Mouse (Mus musculus): ENCODE measurements around the gene Alg14. TPM values are rescaled to one million over a fixed set of nuclear protein-coding genes. Genes with fewer than 3 reads are reported as not detected.
A peak's percentile ranks its signal among the peaks of the same experiment; 100 is the strongest.

The Alg14 gene
- polyA plus RNA-seq, 1 experiment from 2014 or later = 37.0 TPM

GRCm38 (mm10) chr3:121312426-121312825, 20.9 kb downstream of the Alg14 start:
- no peak overlapping the region for H3K27ac ChIP-seq
- 0 out of 2 replicates have a peak, but pooled peaks cover 7% of the 10 kb centered on the region for H3K4me1 ChIP-seq
- no peaks in the 10 kb centered on the region for H3K9me3 ChIP-seq
- no peak for ATAC-seq (ENCODE audit: insufficient number of reproducible peaks, insufficient read depth, low FRiP score, low TSS enrichment, low read depth)
- H3K4me3 ChIP-seq = no peak overlapping the region
- 81% methylated on average over 6 of the region's 6 CpGs for WGBS
- H3K9ac ChIP-seq = no peak overlapping the region
- no peaks in the 10 kb centered on the region for H3K27me3 ChIP-seq
- no peak overlapping the region for H3K4me2 ChIP-seq
- H3K36me3 ChIP-seq = peaks cover 7% of the 10 kb centered on the region; the same call in 1 of the 2 replicates

GRCm38 (mm10) chr3:121312979-121313378, 21.4 kb downstream of the Alg14 start:
- 0 out of 2 replicates have a peak, but pooled peaks cover 7% of the 10 kb centered on the region for H3K4me1 ChIP-seq
- no peak overlapping the region for H3K9ac ChIP-seq
- ATAC-seq (ENCODE audit: insufficient number of reproducible peaks, insufficient read depth, low FRiP score, low TSS enrichment, low read depth) = no peak
- no peak overlapping the region for H3K4me2 ChIP-seq
- no peaks in the 10 kb centered on the region for H3K27me3 ChIP-seq
- no peaks in the 10 kb centered on the region for H3K9me3 ChIP-seq
- H3K27ac ChIP-seq = no peak overlapping the region
- WGBS = 68% methylated on average over 9 of the region's 9 CpGs
- H3K4me3 ChIP-seq = no peak overlapping the region
- peaks cover 7% of the 10 kb centered on the region; the same call in 1 of the 2 replicates for H3K36me3 ChIP-seq

GRCm38 (mm10) chr3:121314149-121314548, 22.6 kb downstream of the Alg14 start:
- H3K9me3 ChIP-seq = no peaks in the 10 kb centered on the region
- H3K27ac ChIP-seq = no peak overlapping the region
- WGBS = 87% methylated on average over 6 of the region's 6 CpGs
- ATAC-seq (ENCODE audit: insufficient number of reproducible peaks, insufficient read depth, low FRiP score, low TSS enrichment, low read depth) = no peak
- no peak overlapping the region for H3K4me3 ChIP-seq
- H3K27me3 ChIP-seq = no peaks in the 10 kb centered on the region
- 0 out of 2 replicates have a peak, but pooled peaks cover 7% of the 10 kb centered on the region for H3K4me1 ChIP-seq
- H3K4me2 ChIP-seq = no peak overlapping the region
- peaks cover 7% of the 10 kb centered on the region; the same call in 1 of the 2 replicates for H3K36me3 ChIP-seq
- no peak overlapping the region for H3K9ac ChIP-seq

- 87% methylated on average over 7 of the region's 7 CpGs for WGBS
- H3K9me3 ChIP-seq = no peaks in the 10 kb centered on the region
- H3K27ac ChIP-seq = no peak overlapping the region
- no peak overlapping the region for H3K4me2 ChIP-seq
- H3K4me3 ChIP-seq = no peak overlapping the region
- H3K36me3 ChIP-seq = peaks cover 7% of the 10 kb centered on the region; the same call in 1 of the 2 replicates
- no peak for ATAC-seq (ENCODE audit: insufficient number of reproducible peaks, insufficient read depth, low FRiP score, low TSS enrichment, low read depth)
- no peaks in the 10 kb centered on the region for H3K27me3 ChIP-seq
- H3K4me1 ChIP-seq = 0 out of 2 replicates have a peak, but pooled peaks cover 3% of the 10 kb centered on the region
- H3K9ac ChIP-seq = no peak overlapping the region
Measured at GRCm38 (mm10) chr3:121315498-121315897, 23.9 kb downstream of the Alg14 start.

- H3K9ac ChIP-seq = no peak overlapping the region
- no peaks in the 10 kb centered on the region for H3K9me3 ChIP-seq
- H3K27ac ChIP-seq = no peak overlapping the region
- ATAC-seq (ENCODE audit: insufficient number of reproducible peaks, insufficient read depth, low FRiP score, low TSS enrichment, low read depth) = no peak
- no peaks in the 10 kb centered on the region for H3K4me1 ChIP-seq
- peaks cover 23% of the 10 kb centered on the region; the same call in 1 of the 2 replicates for H3K36me3 ChIP-seq
- no peaks in the 10 kb centered on the region for H3K27me3 ChIP-seq
- 91% methylated on average over 6 of the region's 6 CpGs for WGBS
- H3K4me3 ChIP-seq = no peak overlapping the region
- no peak overlapping the region for H3K4me2 ChIP-seq
Measured at GRCm38 (mm10) chr3:121319906-121320305, 28.3 kb downstream of the Alg14 start.

- no peak for ATAC-seq (ENCODE audit: insufficient number of reproducible peaks, insufficient read depth, low FRiP score, low TSS enrichment, low read depth)
- no peak overlapping the region for H3K9ac ChIP-seq
- H3K4me2 ChIP-seq = no peak overlapping the region
- no peaks in the 10 kb centered on the region for H3K4me1 ChIP-seq
- peaks cover 24% of the 10 kb centered on the region; the same call in 1 of the 2 replicates for H3K36me3 ChIP-seq
- WGBS = 72% methylated on average over 1 of the region's 1 CpGs
- H3K27ac ChIP-seq = peak overlapping the region; percentile 28; the same call in 1 of the 2 replicates
- H3K9me3 ChIP-seq = no peaks in the 10 kb centered on the region
- H3K27me3 ChIP-seq = no peaks in the 10 kb centered on the region
- H3K4me3 ChIP-seq = no peak overlapping the region
Measured at GRCm38 (mm10) chr3:121320896-121321295, 29.3 kb downstream of the Alg14 start.

- Histone ChIP-seq H3K9me3 (no peaks in the 10 kb centered on the region), H3K27ac (no peak overlapping the region), H3K4me3 (no peak overlapping the region), H3K9ac (no peak overlapping the region), H3K4me2 (no peak overlapping the region), H3K36me3 (0 out of 2 replicates have a peak, but pooled peaks cover 18% of the 10 kb centered on the region), H3K4me1 (no peaks in the 10 kb centered on the region), H3K27me3 (no peaks in the 10 kb centered on the region)
- WGBS = 96% methylated on average over 15 of the region's 15 CpGs
- no peak for ATAC-seq (ENCODE audit: insufficient number of reproducible peaks, insufficient read depth, low FRiP score, low TSS enrichment, low read depth)
Measured at GRCm38 (mm10) chr3:121323371-121323770, 31.8 kb downstream of the Alg14 start.

GRCm38 (mm10) chr3:121327406-121327805, 35.8 kb downstream of the Alg14 start:
- Histone ChIP-seq H3K27ac (no peak overlapping the region), H3K4me1 (peaks cover 8% of the 10 kb centered on the region), H3K4me2 (no peak overlapping the region), H3K36me3 (0 out of 2 replicates have a peak, but pooled peaks cover 18% of the 10 kb centered on the region), H3K27me3 (no peaks in the 10 kb centered on the region), H3K4me3 (no peak overlapping the region), H3K9ac (no peak overlapping the region), H3K9me3 (no peaks in the 10 kb centered on the region)
- 94% methylated on average over 5 of the region's 5 CpGs for WGBS
- no peak for ATAC-seq (ENCODE audit: insufficient number of reproducible peaks, insufficient read depth, low FRiP score, low TSS enrichment, low read depth)

GRCm38 (mm10) chr3:121329647-121330046, 38.1 kb downstream of the Alg14 start:
- Histone ChIP-seq H3K4me1 (peaks cover 8% of the 10 kb centered on the region), H3K4me2 (no peak overlapping the region), H3K4me3 (no peak overlapping the region), H3K36me3 (0 out of 2 replicates have a peak, but pooled peaks cover 2% of the 10 kb centered on the region), H3K9ac (no peak overlapping the region), H3K27ac (peak overlapping the region; percentile 40; the same call in 1 of the 2 replicates), H3K9me3 (no peaks in the 10 kb centered on the region), H3K27me3 (no peaks in the 10 kb centered on the region)
- 61% methylated on average over 10 of the region's 10 CpGs for WGBS
- ATAC-seq (ENCODE audit: insufficient number of reproducible peaks, insufficient read depth, low FRiP score, low TSS enrichment, low read depth) = no peak

- Histone ChIP-seq H3K4me2 (no peak overlapping the region), H3K4me1 (peaks cover 8% of the 10 kb centered on the region), H3K9me3 (no peaks in the 10 kb centered on the region), H3K27me3 (no peaks in the 10 kb centered on the region), H3K27ac (peak overlapping the region; percentile 40; the same call in 1 of the 2 replicates), H3K9ac (no peak overlapping the region), H3K36me3 (no peaks in the 10 kb centered on the region), H3K4me3 (no peak overlapping the region)
- ATAC-seq (ENCODE audit: insufficient number of reproducible peaks, insufficient read depth, low FRiP score, low TSS enrichment, low read depth) = no peak
- 58% methylated on average over 7 of the region's 7 CpGs for WGBS
Measured at GRCm38 (mm10) chr3:121330244-121330646, 38.7 kb downstream of the Alg14 start.

GRCm38 (mm10) chr3:121336234-121336890, 44.8 kb downstream of the Alg14 start:
- ATAC-seq (ENCODE audit: insufficient number of reproducible peaks, insufficient read depth, low FRiP score, low TSS enrichment, low read depth) = no peak
- Histone ChIP-seq H3K4me1 (peaks cover 20% of the 10 kb centered on the region), H3K36me3 (no peaks in the 10 kb centered on the region), H3K4me2 (no peak overlapping the region), H3K4me3 (no peak overlapping the region), H3K27ac (0 out of 2 replicates have a peak overlapping the region, but pooled peaks have one; percentile 17), H3K9ac (no peak overlapping the region), H3K27me3 (no peaks in the 10 kb centered on the region), H3K9me3 (no peaks in the 10 kb centered on the region)
- WGBS = 78% methylated on average over 6 of the region's 6 CpGs

- H3K27ac ChIP-seq = no peak overlapping the region
- 55% methylated on average over 2 of the region's 2 CpGs for WGBS
Measured at GRCm38 (mm10) chr3:121338687-121339086, 47.1 kb downstream of the Alg14 start.

More at GRCm38 (mm10) chr3:121338687-121339086, 47.1 kb downstream of the Alg14 start:
- no peaks in the 10 kb centered on the region for H3K27me3 ChIP-seq
- H3K36me3 ChIP-seq = no peaks in the 10 kb centered on the region
- H3K4me2 ChIP-seq = no peak overlapping the region
- H3K9me3 ChIP-seq = no peaks in the 10 kb centered on the region
- peaks cover 38% of the 10 kb centered on the region for H3K4me1 ChIP-seq
- no peak for ATAC-seq (ENCODE audit: insufficient number of reproducible peaks, insufficient read depth, low FRiP score, low TSS enrichment, low read depth)
- no peak overlapping the region for H3K4me3 ChIP-seq
- H3K9ac ChIP-seq = no peak overlapping the region
